Mouse (Mus musculus) kidney, adult 18-20 months (tissue): Measurements from ENCODE around the gene Ccdc63.

Source experiments
- DNase-seq: peaks from one replicate; pipeline ENCODE4 v3.0.0; 2021

Ccdc63 gene

GRCm38 (mm10) chr5:122116243-122116642 lies 24.4 kb downstream of the Ccdc63 start:
- no peak for DNase-seq

- DNase-seq = no peak
These were observed 25.3 kb downstream of the Ccdc63 start for GRCm38 (mm10) chr5:122115266-122115763.

GRCm38 (mm10) chr5:122114176-122114575 lies 26.4 kb downstream of the Ccdc63 start:
- peak; percentile 64 for DNase-seq

GRCm38 (mm10) chr5:122113450-122113849 lies 27.2 kb downstream of the Ccdc63 start:
- DNase-seq = no peak

- no peak for DNase-seq
These were observed 28.7 kb downstream of the Ccdc63 start for GRCm38 (mm10) chr5:122111933-122112248.

GRCm38 (mm10) chr5:122111091-122111932 lies 29.3 kb downstream of the Ccdc63 start:
- DNase-seq = no peak

GRCm38 (mm10) chr5:122110625-122111024 lies 30.0 kb downstream of the Ccdc63 start:
- no peak for DNase-seq

GRCm38 (mm10) chr5:122109325-122110060 lies 31.1 kb downstream of the Ccdc63 start:
- no peak for DNase-seq

GRCm38 (mm10) chr5:122108104-122108503 lies 32.5 kb downstream of the Ccdc63 start:
- no peak for DNase-seq

- no peak for DNase-seq
These were observed 34.4 kb downstream of the Ccdc63 start for GRCm38 (mm10) chr5:122106212-122106611.

GRCm38 (mm10) chr5:122104981-122105380 lies 35.6 kb downstream of the Ccdc63 start:
- DNase-seq = no peak

GRCm38 (mm10) chr5:122104201-122104600 lies 36.4 kb downstream of the Ccdc63 start:
- DNase-seq = peak; percentile 35

GRCm38 (mm10) chr5:122103075-122103474 lies 37.5 kb downstream of the Ccdc63 start:
- DNase-seq = no peak

GRCm38 (mm10) chr5:122102476-122103050 lies 38.1 kb downstream of the Ccdc63 start:
- no peak for DNase-seq

- no peak for DNase-seq
These were observed 46.2 kb downstream of the Ccdc63 start for GRCm38 (mm10) chr5:122094439-122094838.

GRCm38 (mm10) chr5:122093734-122094133 lies 46.9 kb downstream of the Ccdc63 start:
- no peak for DNase-seq

- no peak for DNase-seq
These were observed 47.8 kb downstream of the Ccdc63 start for GRCm38 (mm10) chr5:122092794-122093193.

GRCm38 (mm10) chr5:122091070-122091469 lies 49.6 kb downstream of the Ccdc63 start:
- DNase-seq = peak; percentile 44

- DNase-seq = no peak
These were observed 51.0 kb downstream of the Ccdc63 start for GRCm38 (mm10) chr5:122089664-122090063.

GRCm38 (mm10) chr5:122088917-122089316 lies 51.7 kb downstream of the Ccdc63 start:
- DNase-seq = peak; percentile 87

- DNase-seq = no peak
These were observed 54.5 kb downstream of the Ccdc63 start for GRCm38 (mm10) chr5:122086121-122086520.

GRCm38 (mm10) chr5:122085291-122085690 lies 55.3 kb downstream of the Ccdc63 start:
- DNase-seq = no peak

GRCm38 (mm10) chr5:122084470-122084869 lies 56.2 kb downstream of the Ccdc63 start:
- DNase-seq = no peak

GRCm38 (mm10) chr5:122083282-122083681 lies 57.3 kb downstream of the Ccdc63 start:
- DNase-seq = no peak
